Mouse (Mus musculus) megakaryocyte, adult 5-6 weeks (primary cell): ENCODE data around the gene Gm7138. TPM values are rescaled to one million over a fixed set of nuclear protein-coding genes. Genes with fewer than 3 reads are reported as not detected.
"Not testable (repeated sequence)": the region's sequence is repeated elsewhere in the genome, so short reads cannot be mapped to it uniquely, and the experiment has no call there.

Source experiments
- ATAC-seq: 2 replicates; pipeline ENCODE4 v1.8.0; 2016; ENCODE audit warnings: mild to moderate bottlenecking, inconsistent platforms; ENCODE audit not compliant: poor library complexity, severe bottlenecking
- total RNA-seq, 2 experiments: library from RNA; stranded (forward) in 1 of 2; stranded (reverse) in 1 of 2; fragments of 153-499, 151-499 nt in 1 of 2; fragments of 221-1000, 200-1000 nt in 1 of 2; gene quantifications; 2 replicates each; pipeline versions ENCODE4 v1.2.3 to v1.2.4; 2015 to 2017

The Gm7138 gene
- total RNA-seq, 2 experiments from 2014 or later: not detected

DNA sequence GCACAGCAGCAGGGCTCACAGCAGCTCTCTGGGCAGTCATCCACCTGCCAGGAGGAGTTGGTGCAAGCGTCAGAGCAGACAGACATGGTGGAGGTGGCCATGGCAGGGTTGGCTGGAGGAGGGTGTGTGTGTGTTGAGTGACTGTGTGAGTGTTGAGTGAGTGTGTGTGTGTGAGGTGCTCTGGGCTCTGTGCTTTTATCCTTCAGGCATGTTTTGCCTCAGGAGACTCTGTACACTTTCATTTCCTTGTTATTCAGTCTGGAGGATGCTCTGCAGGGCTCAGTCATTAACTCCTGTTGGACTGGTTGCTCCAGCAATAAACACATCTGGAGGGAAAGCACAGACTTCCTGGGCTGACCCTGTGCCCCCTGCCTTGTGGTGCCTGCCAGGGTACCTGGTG is 25.5 kb downstream of the Gm7138 start, which contains the start of gene Gm9736:
TSS of gene Gm9736 (minus strand) at position 101 of the 400 bp plus-strand sequence.
- not testable (repeated sequence) for ATAC-seq

DNA sequence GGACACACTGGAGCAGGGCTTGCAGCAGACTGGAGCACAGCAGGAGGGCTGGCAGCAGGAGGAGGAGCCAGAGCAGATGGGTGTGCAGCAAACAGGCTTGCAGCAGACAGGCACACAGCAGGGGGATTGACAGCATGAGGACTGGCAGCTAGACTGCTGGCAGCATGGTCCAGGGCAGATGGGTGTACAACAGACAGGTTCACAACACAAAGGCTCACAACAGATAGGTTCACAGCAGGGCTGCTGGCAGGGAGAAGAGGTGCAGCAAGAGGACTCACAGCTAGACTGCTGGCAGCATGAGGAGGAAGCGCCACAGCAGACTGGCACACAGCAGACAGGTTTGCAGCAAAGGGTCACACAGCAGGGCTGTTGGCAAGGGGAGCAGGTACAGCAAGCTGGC is 26.1 kb downstream of the Gm7138 start:
- ATAC-seq: not testable (repeated sequence)

DNA sequence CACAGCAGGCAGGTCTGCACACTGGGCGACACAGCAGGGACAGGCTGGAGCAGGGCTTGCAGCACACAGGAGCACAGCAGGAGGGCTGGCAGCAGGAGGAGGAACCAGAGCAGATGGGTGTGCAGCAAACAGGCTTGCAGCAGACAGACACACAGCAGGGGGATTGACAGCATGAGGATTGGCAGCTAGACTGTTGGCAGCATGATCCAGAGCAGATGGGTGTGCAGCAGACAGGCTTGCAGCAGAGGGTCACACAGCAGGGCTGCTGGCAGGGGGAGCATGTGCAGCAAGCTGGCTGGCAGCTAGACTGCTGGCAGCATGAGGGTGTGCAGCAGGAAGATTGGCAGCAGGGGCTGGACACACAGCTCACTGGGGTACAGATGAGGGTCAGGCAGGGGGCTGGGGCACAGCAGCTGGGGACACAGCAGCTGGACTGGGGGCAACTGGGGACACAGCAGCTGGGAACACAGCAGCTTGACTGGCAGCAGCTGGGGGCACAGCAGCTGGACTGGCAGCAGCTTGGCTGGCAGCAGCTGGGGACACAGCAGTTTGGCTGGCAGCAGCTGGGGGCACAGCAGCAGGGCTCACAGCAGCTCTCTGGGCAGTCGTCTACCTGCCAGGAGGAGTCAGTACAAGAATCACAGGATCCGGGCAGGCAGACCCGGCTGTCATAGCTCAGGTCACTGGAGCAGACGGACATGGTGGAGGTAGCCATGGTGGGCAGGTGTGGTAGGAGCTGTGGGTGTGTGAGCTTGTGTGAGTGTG is 34.6 kb downstream of the Gm7138 start, which contains the start of gene Gm18596:
TSS of gene Gm18596 (minus strand) at position 715 of the 765 bp plus-strand sequence.
- ATAC-seq: not testable (repeated sequence)

DNA sequence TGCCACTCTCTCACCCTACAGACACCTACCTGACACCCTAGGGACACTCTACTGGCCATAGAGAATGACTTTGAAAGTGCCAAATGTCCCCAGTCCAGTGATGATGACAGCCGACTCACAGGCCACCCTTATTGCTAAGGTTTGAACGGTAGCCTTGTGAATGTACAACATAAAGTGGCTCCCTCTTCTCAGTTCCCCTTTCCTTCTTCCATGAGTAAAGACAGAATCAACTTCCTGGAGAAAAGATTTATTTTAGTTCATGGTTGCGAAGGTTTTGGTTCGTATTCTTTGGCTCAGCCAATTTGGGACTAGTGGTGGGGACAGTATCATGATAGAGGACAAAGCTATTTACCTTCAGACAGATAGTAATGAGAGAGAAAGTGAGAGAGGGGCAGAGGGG is 37.8 kb downstream of the Gm7138 start:
- ATAC-seq: no peak

DNA sequence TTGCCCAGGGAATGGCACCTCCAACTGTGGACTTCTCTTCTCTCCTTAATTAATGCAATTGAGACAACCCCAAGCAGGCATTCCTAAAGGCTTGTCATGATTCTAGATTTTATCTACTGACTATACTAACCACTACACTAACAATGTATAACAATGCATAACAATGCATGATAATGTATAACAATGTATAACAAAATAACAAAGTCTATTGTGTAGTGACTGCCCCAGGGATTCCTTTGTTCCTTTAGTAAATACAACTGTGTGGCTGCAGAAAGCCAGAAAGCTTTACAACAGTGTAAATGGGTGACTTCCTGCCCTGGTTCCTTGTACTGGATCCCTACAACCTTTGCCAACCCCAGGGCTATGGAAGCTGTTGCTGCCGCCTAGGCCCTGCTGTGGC is 40.8 kb downstream of the Gm7138 start:
- ATAC-seq: no peak

DNA sequence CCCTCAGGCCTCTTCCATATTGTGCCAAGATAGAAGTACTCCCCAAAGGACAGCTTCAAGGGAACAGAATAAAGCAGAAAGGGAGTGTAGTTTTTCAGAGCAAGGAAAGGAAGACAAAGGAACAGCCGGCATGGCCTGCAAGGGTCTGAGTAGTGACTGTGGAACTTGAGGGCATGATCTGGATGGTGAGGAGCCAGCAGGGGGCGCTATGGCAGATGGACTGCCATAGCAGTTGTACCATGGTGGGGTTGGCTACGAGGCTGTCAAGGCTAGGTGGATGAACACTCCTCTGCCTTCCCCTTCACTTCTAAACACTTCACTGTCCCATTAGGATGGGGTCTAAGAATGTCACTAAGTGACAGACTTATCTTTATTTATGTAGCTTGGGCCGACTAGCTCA is 47.5 kb downstream of the Gm7138 start:
- no peak for ATAC-seq

DNA sequence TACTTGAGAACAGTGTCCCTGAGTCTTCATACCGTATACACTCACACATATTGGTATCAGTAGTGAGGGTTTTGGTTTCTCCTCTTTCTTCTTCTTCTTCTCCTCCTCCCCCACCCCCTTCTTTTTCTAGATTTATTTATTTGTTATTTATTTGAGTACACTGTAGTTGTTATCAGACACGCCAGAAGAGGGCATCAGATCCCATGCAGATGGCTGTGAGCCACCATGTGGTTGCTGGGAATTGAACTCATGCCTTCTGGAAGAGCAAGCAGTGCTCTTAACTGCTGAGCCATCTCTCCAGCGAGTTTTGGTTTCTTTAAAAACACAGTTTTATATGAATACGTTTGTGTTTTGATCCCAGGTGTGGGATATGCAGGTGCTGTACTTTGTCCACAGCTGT is 48.5 kb downstream of the Gm7138 start:
- no peak for ATAC-seq

Other genes with a start within 250 kb of the Gm7138 start
Only the 30 nearest of the 32 such genes appear.
- 82.8 and 97.8 TPM in 2 replicates for gene Pttg1ip, start 195.2 kb downstream of the Gm7138 start, total RNA-seq (2015)
- 50.0 and 54.8 TPM in 2 replicates for gene Pttg1ip, start 195.2 kb downstream of the Gm7138 start, total RNA-seq (2017)
- gene Sumo3, start 170.8 kb downstream of the Gm7138 start, total RNA-seq (2015): 22.1 and 22.7 TPM in 2 replicates
- gene Sumo3, start 170.8 kb downstream of the Gm7138 start, total RNA-seq (2017): 118 and 137 TPM in 2 replicates
- gene Gm49325, start 170.7 kb downstream of the Gm7138 start, total RNA-seq (2015): not detected in 2 replicates
- not detected in 2 replicates for gene Gm49325, start 170.7 kb downstream of the Gm7138 start, total RNA-seq (2017)
- gene Ube2g2, start 154.7 kb downstream of the Gm7138 start, total RNA-seq (2015): 15.3 and 18.1 TPM in 2 replicates
- 27.4 and 40.0 TPM in 2 replicates for gene Ube2g2, start 154.7 kb downstream of the Gm7138 start, total RNA-seq (2017)
- gene Tspear, start 90.4 kb downstream of the Gm7138 start, total RNA-seq (2015): not detected in 2 replicates
- not detected in 2 replicates for gene Tspear, start 90.4 kb downstream of the Gm7138 start, total RNA-seq (2017)
- not detected in 2 replicates for gene Gm19402, start 86.2 kb downstream of the Gm7138 start, total RNA-seq (2015)
- not detected in 2 replicates for gene Gm19402, start 86.2 kb downstream of the Gm7138 start, total RNA-seq (2017)
- not detected in 2 replicates for gene Gm9508, start 79.7 kb downstream of the Gm7138 start, total RNA-seq (2015)
- gene Gm9508, start 79.7 kb downstream of the Gm7138 start, total RNA-seq (2017): not detected in 2 replicates
- not detected in 2 replicates for gene Gm10272, start 70.3 kb downstream of the Gm7138 start, total RNA-seq (2015)
- not detected in 2 replicates for gene Gm10272, start 70.3 kb downstream of the Gm7138 start, total RNA-seq (2017)
- gene Gm10024, start 65.5 kb downstream of the Gm7138 start, total RNA-seq (2015): not detected in 2 replicates
- gene Gm10024, start 65.5 kb downstream of the Gm7138 start, total RNA-seq (2017): not detected in 2 replicates
- not detected in 2 replicates for gene Gm10142, start 61.1 kb downstream of the Gm7138 start, total RNA-seq (2015)
- gene Gm10142, start 61.1 kb downstream of the Gm7138 start, total RNA-seq (2017): not detected in 2 replicates
- gene Krtap12-1, start 56.3 kb downstream of the Gm7138 start, total RNA-seq (2015): not detected in 2 replicates
- gene Krtap12-1, start 56.3 kb downstream of the Gm7138 start, total RNA-seq (2017): not detected in 2 replicates
- not detected in 2 replicates for gene Gm10100, start 50.5 kb downstream of the Gm7138 start, total RNA-seq (2015)
- gene Gm10100, start 50.5 kb downstream of the Gm7138 start, total RNA-seq (2017): not detected in 2 replicates
- not detected in 2 replicates for gene Gm18596, start 34.3 kb downstream of the Gm7138 start, total RNA-seq (2015)
- gene Gm18596, start 34.3 kb downstream of the Gm7138 start, total RNA-seq (2017): not detected in 2 replicates
- not detected in 2 replicates for gene Gm9736, start 25.6 kb downstream of the Gm7138 start, total RNA-seq (2015)
- not detected in 2 replicates for gene Gm9736, start 25.6 kb downstream of the Gm7138 start, total RNA-seq (2017)
- gene Gm3233, start 17.3 kb downstream of the Gm7138 start, total RNA-seq (2015): not detected in 2 replicates
- gene Gm3233, start 17.3 kb downstream of the Gm7138 start, total RNA-seq (2017): not detected in 2 replicates
- not detected in 2 replicates for gene Gm3238, start 5.6 kb downstream of the Gm7138 start, total RNA-seq (2015)
- gene Gm3238, start 5.6 kb downstream of the Gm7138 start, total RNA-seq (2017): not detected in 2 replicates
- gene Gm3250, start 5.6 kb upstream of the Gm7138 start, total RNA-seq (2015): not detected in 2 replicates
- not detected in 2 replicates for gene Gm3250, start 5.6 kb upstream of the Gm7138 start, total RNA-seq (2017)
- not detected in 2 replicates for gene Gm7137, start 11.3 kb upstream of the Gm7138 start, total RNA-seq (2015)
- gene Gm7137, start 11.3 kb upstream of the Gm7138 start, total RNA-seq (2017): not detected in 2 replicates
- not detected in 2 replicates for gene Gm9639, start 18.1 kb upstream of the Gm7138 start, total RNA-seq (2015)
- gene Gm9639, start 18.1 kb upstream of the Gm7138 start, total RNA-seq (2017): not detected in 2 replicates
- not detected in 2 replicates for gene Gm19668, start 22.2 kb upstream of the Gm7138 start, total RNA-seq (2015)
- gene Gm19668, start 22.2 kb upstream of the Gm7138 start, total RNA-seq (2017): not detected in 2 replicates
- not detected in 2 replicates for gene Gm9507, start 34.9 kb upstream of the Gm7138 start, total RNA-seq (2015)
- gene Gm9507, start 34.9 kb upstream of the Gm7138 start, total RNA-seq (2017): not detected in 2 replicates
- not detected in 2 replicates for gene Gm2696, start 37.7 kb upstream of the Gm7138 start, total RNA-seq (2015)
- gene Gm2696, start 37.7 kb upstream of the Gm7138 start, total RNA-seq (2017): not detected in 2 replicates
- gene Krtap10-4, start 50.2 kb upstream of the Gm7138 start, total RNA-seq (2015): not detected in 2 replicates
- not detected in 2 replicates for gene Krtap10-4, start 50.2 kb upstream of the Gm7138 start, total RNA-seq (2017)
- gene Krtap10-10, start 59.0 kb upstream of the Gm7138 start, total RNA-seq (2015): not detected in 2 replicates
- not detected in 2 replicates for gene Krtap10-10, start 59.0 kb upstream of the Gm7138 start, total RNA-seq (2017)
- not detected in 2 replicates for gene Gm36176, start 69.9 kb upstream of the Gm7138 start, total RNA-seq (2015)
- not detected in 2 replicates for gene Gm36176, start 69.9 kb upstream of the Gm7138 start, total RNA-seq (2017)
- not detected in 2 replicates for gene Gm10318, start 75.9 kb upstream of the Gm7138 start, total RNA-seq (2015)
- gene Gm10318, start 75.9 kb upstream of the Gm7138 start, total RNA-seq (2017): not detected in 2 replicates
- not detected in 2 replicates for gene Gm3285, start 85.0 kb upstream of the Gm7138 start, total RNA-seq (2015)
- gene Gm3285, start 85.0 kb upstream of the Gm7138 start, total RNA-seq (2017): not detected in 2 replicates
- 0.07 TPM in 1 of 2 replicates, not detected in the other for gene Lrrc3, start 125.6 kb upstream of the Gm7138 start, total RNA-seq (2015)
- gene Lrrc3, start 125.6 kb upstream of the Gm7138 start, total RNA-seq (2017): not detected in 2 replicates
- gene Trpm2, start 193.6 kb upstream of the Gm7138 start, total RNA-seq (2015): 15.2 and 20.7 TPM in 2 replicates
- 33.5 and 35.8 TPM in 2 replicates for gene Trpm2, start 193.6 kb upstream of the Gm7138 start, total RNA-seq (2017)
- 9.1 and 12.3 TPM in 2 replicates for gene 1810043G02Rik, start 201.6 kb upstream of the Gm7138 start, total RNA-seq (2015)
- gene 1810043G02Rik, start 201.6 kb upstream of the Gm7138 start, total RNA-seq (2017): 12.2 and 15.8 TPM in 2 replicates